Mouse (Mus musculus): ENCODE data around the gene Vmn1r84. TPM values are rescaled to one million over a fixed set of nuclear protein-coding genes. Genes with fewer than 3 reads are reported as not detected.

Vmn1r84 gene
- not detected for total RNA-seq (2022)

DNA sequence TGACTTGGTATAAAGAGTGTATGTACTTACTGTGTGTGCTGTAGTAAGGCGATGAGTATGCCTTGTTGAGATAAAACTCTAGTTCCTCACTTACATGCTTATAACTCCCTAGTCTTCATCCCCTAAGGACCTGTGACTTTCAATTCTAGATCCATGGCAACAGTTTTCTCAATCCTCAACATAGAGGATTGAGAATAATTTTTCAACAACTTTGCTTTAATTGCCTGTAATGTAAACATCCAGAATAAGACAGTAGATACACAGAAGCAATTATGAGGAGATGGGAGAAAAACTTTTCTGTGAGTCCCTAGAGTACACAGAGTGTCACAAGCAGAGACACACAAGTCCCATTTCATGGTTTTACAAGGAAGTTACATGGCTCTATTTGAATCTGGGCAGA, at the start of gene Vmn1r84:
Vmn1r84 (minus strand) TSS at position 101 of the 400 bp plus-strand sequence.
- no peak for DNase-seq (ENCODE audit: low spot score in 2 of 2)

DNA sequence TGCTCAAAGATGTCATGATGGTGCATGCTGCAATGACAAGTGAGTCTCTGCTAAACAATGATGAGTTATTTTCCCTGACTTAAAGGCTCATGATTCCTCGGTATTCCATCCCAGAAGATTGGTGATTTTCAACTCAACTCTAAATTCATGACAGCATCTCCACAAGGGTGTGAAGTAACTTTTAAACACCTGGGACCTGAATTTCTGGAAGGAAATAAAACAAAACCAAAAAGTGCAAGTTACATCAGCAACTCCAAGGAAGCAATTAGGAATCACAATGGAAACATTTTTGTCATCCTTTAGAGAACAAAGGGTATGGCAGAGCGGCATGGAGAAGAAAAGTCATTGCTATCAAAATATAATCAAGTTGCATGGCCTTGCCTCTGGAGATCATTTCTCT, 39.7 kb downstream of the Vmn1r84 start, which contains the start of gene Vmn1r83:
Vmn1r83 (minus strand) TSS at position 101 of the 400 bp plus-strand sequence.
- DNase-seq (ENCODE audit: low spot score in 2 of 2): no peak

Small RNA genes within 50 kb of the gene (microRNA-seq; reads per million reads assigned to microRNA genes)
- 0 reads per million in 2 experiments for gene Gm23521

Other genes starting within 250 kb of the Vmn1r84 start
- gene Vmn1r78, start 219.0 kb downstream of the Vmn1r84 start, total RNA-seq (2022): not detected
- gene Vmn1r79, start 198.0 kb downstream of the Vmn1r84 start, total RNA-seq (2022): not detected
- gene Vmn1r80, start 180.0 kb downstream of the Vmn1r84 start, total RNA-seq (2022): not detected
- gene Vmn1r81, start 101.0 kb downstream of the Vmn1r84 start, total RNA-seq (2022): under 1 TPM in 1 of 4 experiments, not detected in 3; 0.04 TPM
- gene Vmn1r82, start 68.8 kb downstream of the Vmn1r84 start, total RNA-seq (2022): not detected
- gene Vmn1r83, start 39.8 kb downstream of the Vmn1r84 start, total RNA-seq (2022): under 1 TPM in 1 of 4 experiments, not detected in 3; 0.13 TPM
- gene Zfp551, start 53.5 kb upstream of the Vmn1r84 start, total RNA-seq (2022): 10 to 100 TPM in 2 of 4 experiments, 1 to 10 TPM in 2; 8.3 to 10.3 (median 9.9) TPM
- 10 to 100 TPM; 12.3 to 15.9 (median 14.7) TPM for gene Zfp606, start 109.0 kb upstream of the Vmn1r84 start, total RNA-seq (2022)
- gene 2900092C05Rik, start 143.2 kb upstream of the Vmn1r84 start, total RNA-seq (2022): not detected
- gene Vmn2r53, start 239.5 kb upstream of the Vmn1r84 start, total RNA-seq (2022): under 1 TPM; 0.06 to 0.16 (median 0.08) TPM